Mouse (Mus musculus): Measurements from ENCODE around the gene Nr1d1.

GRCm38 (mm10) chr11:98752562-98753140 is 22.5 kb downstream of the Nr1d1 start:
- TF ChIP-seq CTCF (IDR thresholded peaks at IDR 0.05; ENCODE audit: insufficient read depth, low read depth, low read length) = no peak
- TF ChIP-seq POLR2A (IDR thresholded peaks at IDR 0.05; ENCODE audit: insufficient read depth, low read depth, low read length) = no peak
